Mouse (Mus musculus): Measurements from ENCODE around the gene Gm20843.
"Not testable (repeated sequence)": the region's sequence is repeated elsewhere in the genome, so short reads cannot be mapped to it uniquely, and the experiment has no call there.

The Gm20843 gene

GRCm38 (mm10) chrY:72247018-72247417, at the start of gene Gm20843:
Gene Gm20843, minus strand, starts transcription at chrY:72247118.
- not testable (repeated sequence) for DNase-seq

Measured in thymus, adult 18-20 months (tissue).